Mouse (Mus musculus) forebrain, embryonic 12.5 days (tissue): ENCODE measurements around the gene Arhgef19. TPM values are rescaled to one million over a fixed set of nuclear protein-coding genes. Genes with fewer than 3 reads are reported as not detected.

Experiments
- ATAC-seq: fragments of 200-750 bp; cut with Nextera tagmentation; 2 replicates; pipeline ENCODE4 v1.8.0; 2017; ENCODE audit warnings: moderate TSS enrichment; ENCODE audit not compliant: low FRiP score
- H3K27ac ChIP-seq: fragments of 300-500 bp; sonication (generic); 2 replicates; pipeline ENCODE4 v1.5.1; 2016; ENCODE audit warnings: mild to moderate bottlenecking
- H3K27me3 ChIP-seq: fragments of 300-500 bp; sonication (generic); 2 replicates; pipeline ENCODE4 v1.6.1; 2016; ENCODE audit warnings: mild to moderate bottlenecking
- H3K36me3 ChIP-seq: fragments of 300-500 bp; sonication (generic); replicated peaks from 2 replicates; pipeline ENCODE4 v1.6.1; 2016; ENCODE audit warnings: mild to moderate bottlenecking
- H3K4me1 ChIP-seq: fragments of 300-500 bp; sonication (generic); 2 replicates; pipeline ENCODE4 v1.6.1; 2016
- H3K4me2 ChIP-seq: fragments of 300-500 bp; sonication (generic); 2 replicates; pipeline ENCODE4 v1.6.1; 2016; ENCODE audit warnings: mild to moderate bottlenecking, moderate library complexity
- H3K4me3 ChIP-seq: fragments of 300-500 bp; sonication (generic); replicated peaks from 2 replicates; pipeline ENCODE4 v1.5.1; 2016; ENCODE audit warnings: mild to moderate bottlenecking
- H3K9ac ChIP-seq: fragments of 300-500 bp; sonication (generic); 2 replicates; pipeline ENCODE4 v1.6.1; 2016; ENCODE audit warnings: mild to moderate bottlenecking
- H3K9me3 ChIP-seq: fragments of 300-500 bp; sonication (generic); 2 replicates; pipeline ENCODE4 v1.6.1; 2016
- WGBS: fragments of 180-500 bp; shearing (Covaris S2); methylation state at CpG from one replicate; pipeline ENCODE4 v1.1.7; 2016; 5-methylcytosine and 5-hydroxymethylcytosine counted together
- polyA plus RNA-seq: library from polyadenylated mRNA; unstranded; fragments of >200 nt; fragmentation: Nextera tagmentation; extraction: Ambion mirVana; gene quantifications from 2 replicates; pipeline ENCODE4 v1.2.1, GENCODE M21; 2016

Gene Arhgef19
- polyA plus RNA-seq, 1 experiment from 2014 or later = 1.9 TPM

DNA sequence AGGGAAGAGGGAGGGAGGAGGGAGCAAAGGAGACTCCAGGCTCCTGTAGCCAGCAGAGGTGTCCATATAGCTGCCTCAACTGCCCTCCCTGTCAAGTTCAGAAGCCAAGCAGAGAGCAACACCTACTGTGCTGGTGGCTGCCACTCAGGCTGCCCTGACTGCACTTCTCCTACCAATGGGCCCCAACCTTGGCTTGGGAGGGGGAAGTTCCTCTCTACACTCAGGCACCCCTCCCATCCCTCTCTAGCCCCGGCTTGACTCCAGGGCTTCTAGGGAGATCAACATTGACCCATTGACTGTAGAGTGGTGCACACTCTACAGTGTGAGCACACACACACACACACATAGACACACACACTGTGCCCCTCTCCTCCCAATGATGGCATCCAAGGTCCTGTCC is 42.3 kb downstream of the Arhgef19 start:
- Histone ChIP-seq H3K9me3 (no peaks in the 10 kb centered on the region), H3K27me3 (peaks cover 40% of the 10 kb centered on the region), H3K36me3 (no peaks in the 10 kb centered on the region), H3K4me2 (no peak overlapping the region), H3K27ac (no peak overlapping the region), H3K4me1 (peaks cover 32% of the 10 kb centered on the region), H3K9ac (no peak overlapping the region), H3K4me3 (no peak overlapping the region)
- WGBS = 71% methylated on average over 1 of the region's 1 CpGs
- no peak for ATAC-seq

DNA sequence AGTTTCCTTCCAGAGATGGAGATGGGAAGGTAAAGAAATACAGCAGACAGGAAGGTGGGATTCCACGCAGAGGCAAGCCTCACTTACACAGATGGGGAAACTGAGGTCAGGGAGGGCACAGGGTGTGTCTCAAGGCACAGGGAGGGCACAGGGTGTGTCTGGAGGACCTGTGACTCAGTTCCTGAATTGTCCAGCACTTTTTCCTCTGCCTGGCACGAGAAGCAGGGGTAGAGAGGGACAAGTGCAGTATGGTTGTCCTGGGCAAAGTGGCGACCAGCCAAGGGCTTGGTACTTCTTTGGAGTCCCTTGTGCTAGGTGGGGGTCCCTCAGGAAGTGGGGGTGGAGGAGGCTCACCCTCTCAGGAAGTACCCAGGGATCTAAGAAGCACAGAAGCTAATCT is 42.8 kb downstream of the Arhgef19 start:
- 67% methylated on average over 3 of the region's 3 CpGs for whole genome bisulfite sequencing
- no peaks in the 10 kb centered on the region for H3K9me3 ChIP-seq
- no peak overlapping the region for H3K4me2 ChIP-seq
- no peak overlapping the region for H3K9ac ChIP-seq
- ATAC-seq = no peak
- no peaks in the 10 kb centered on the region for H3K36me3 ChIP-seq
- no peak overlapping the region for H3K27ac ChIP-seq
- H3K4me1 ChIP-seq = peaks cover 37% of the 10 kb centered on the region
- peaks cover 45% of the 10 kb centered on the region for H3K27me3 ChIP-seq
- no peak overlapping the region for H3K4me3 ChIP-seq

DNA sequence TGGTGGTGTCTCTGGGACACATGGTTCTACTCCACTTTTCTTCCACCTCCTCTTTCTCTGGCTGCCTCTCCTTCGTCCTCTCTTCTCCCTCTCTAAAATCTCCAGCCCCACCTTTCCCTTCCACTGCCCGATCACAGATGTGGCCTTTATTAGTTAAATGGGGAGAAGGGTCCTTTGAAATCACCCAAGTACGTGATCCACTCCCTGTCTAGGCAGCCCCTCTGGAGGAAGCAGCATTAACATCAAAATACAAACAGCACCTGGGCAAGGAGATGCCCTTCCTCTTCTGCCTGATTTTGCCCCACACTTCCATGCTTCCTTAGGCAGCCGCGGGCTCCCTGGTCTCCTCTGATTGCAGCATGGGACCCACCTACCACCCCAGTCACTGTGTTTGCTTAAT is 43.3 kb downstream of the Arhgef19 start:
- WGBS = 55% methylated on average over 5 of the region's 5 CpGs
- H3K9ac ChIP-seq = no peak overlapping the region
- H3K4me3 ChIP-seq = no peak overlapping the region
- no peaks in the 10 kb centered on the region for H3K36me3 ChIP-seq
- H3K27me3 ChIP-seq = peaks cover 48% of the 10 kb centered on the region
- peaks cover 42% of the 10 kb centered on the region for H3K4me1 ChIP-seq
- ATAC-seq = no peak
- no peak overlapping the region for H3K27ac ChIP-seq
- H3K4me2 ChIP-seq = no peak overlapping the region
- no peaks in the 10 kb centered on the region for H3K9me3 ChIP-seq

DNA sequence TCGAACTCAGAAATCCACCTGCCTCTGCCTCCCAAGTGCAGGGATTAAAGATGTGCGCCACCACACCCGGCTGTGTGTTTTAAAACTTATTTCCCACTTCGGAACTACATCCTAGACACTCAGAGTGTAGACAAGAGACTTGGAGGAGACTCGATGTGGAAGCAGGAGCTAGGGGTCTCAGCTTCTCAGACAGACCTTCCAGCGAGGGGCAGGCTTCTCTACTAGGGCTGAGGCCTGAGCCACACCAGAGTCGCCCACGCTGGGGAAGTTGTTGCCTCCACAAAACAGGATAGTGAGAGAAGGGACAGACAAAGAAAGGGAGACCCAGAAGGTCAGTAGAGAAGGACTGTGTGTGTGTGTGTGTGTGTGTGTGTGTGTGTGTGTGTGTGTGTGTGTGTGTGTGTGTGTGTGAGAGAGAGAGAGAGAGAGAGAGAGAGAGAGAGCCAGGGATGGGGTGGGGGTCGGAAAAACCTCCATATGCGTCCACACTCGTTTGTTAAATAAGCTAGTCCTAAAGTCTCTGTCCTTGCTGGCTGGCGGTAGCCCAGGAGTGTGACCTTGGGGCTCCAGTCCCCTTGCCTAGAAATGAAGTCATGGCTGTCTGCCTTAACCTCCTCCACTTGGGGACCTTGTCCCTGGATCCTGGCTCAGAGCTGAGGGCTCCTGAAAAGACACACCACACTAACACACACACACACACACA is 44.0 kb downstream of the Arhgef19 start:
- Histone ChIP-seq H3K4me3 (no peak overlapping the region), H3K36me3 (no peaks in the 10 kb centered on the region), H3K27me3 (peaks cover 52% of the 10 kb centered on the region), H3K27ac (no peak overlapping the region), H3K9ac (no peak overlapping the region), H3K9me3 (no peaks in the 10 kb centered on the region), H3K4me1 (peaks cover 47% of the 10 kb centered on the region), H3K4me2 (no peak overlapping the region)
- no peak for ATAC-seq
- 62% methylated on average over 10 of the region's 12 CpGs for WGBS

DNA sequence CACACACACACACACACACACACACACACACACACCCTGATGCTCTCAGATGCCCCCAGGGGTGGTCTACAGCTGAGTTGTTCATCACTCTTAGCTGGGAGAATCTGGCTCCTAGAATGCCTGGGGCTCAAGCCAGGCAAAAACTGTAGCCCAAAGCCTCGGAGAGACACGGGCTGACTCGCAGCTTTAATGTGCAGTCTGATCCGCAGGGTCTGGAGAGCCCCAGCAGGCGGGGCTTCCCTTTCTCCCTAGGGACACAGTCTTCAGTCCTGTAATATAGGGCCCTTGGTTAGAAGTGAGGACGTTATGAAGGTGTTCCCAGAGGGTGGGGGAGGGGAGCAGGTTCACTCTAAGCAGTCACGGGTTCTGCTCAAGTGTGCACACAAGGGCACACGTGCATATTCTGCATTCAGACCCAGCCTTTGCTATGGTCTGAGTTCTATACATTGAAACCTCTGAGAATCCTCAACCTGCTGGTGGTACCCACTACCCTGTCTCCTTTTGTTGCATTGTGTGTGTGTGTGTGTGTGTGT is 44.6 kb downstream of the Arhgef19 start:
- Histone ChIP-seq H3K9me3 (no peaks in the 10 kb centered on the region), H3K27me3 (peaks cover 59% of the 10 kb centered on the region), H3K4me3 (no peak overlapping the region), H3K4me1 (peaks cover 44% of the 10 kb centered on the region), H3K27ac (no peak overlapping the region), H3K4me2 (no peak overlapping the region), H3K36me3 (no peaks in the 10 kb centered on the region), H3K9ac (no peak overlapping the region)
- 17% methylated on average over 8 of the region's 8 CpGs for WGBS
- ATAC-seq = no peak

DNA sequence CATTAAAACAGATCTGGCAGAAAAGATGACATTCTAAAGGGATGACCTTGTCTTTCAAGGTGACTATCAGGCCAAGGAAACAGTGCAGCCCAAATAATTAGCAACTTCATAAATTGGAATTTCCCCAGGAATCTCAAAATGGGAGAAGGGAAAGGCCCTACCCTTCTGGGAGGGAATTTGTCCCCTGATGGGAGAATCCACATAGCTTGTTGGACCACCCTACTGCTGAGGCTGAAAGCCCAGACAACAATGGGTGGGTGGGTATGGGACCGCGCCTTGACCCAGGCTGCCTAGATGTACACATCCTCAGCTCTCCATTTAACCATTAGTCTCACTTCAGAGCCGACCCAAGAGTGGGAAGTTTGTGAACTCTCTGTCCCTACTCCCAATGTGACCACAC is 45.2 kb downstream of the Arhgef19 start:
- Histone ChIP-seq H3K36me3 (no peaks in the 10 kb centered on the region), H3K4me2 (no peak overlapping the region), H3K27me3 (peaks cover 64% of the 10 kb centered on the region), H3K4me1 (peaks cover 39% of the 10 kb centered on the region), H3K4me3 (no peak overlapping the region), H3K9ac (no peak overlapping the region), H3K9me3 (no peaks in the 10 kb centered on the region), H3K27ac (no peak overlapping the region)
- ATAC-seq = no peak
- 74% methylated on average over 3 of the region's 3 CpGs for WGBS

DNA sequence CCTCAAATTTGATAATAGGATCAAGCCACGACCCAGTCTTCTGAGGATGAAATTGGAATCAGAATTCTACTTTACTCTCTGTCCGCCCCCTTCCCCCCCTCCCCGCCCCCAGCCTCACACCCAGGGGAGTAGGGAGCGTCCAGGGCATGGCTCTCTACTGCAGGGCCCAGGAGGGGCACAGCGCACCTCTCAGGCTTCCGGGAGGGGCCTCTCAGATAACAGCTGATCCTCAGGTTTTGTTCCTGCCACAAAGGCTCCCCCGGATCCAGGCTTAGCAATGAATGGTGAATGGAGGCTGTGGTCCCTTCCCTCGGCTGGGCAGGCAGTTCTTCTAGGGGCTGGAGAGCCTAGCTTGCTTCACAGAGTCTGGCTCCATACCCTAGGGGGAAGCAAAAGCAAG is 45.8 kb downstream of the Arhgef19 start:
- Histone ChIP-seq H3K9ac (no peak overlapping the region), H3K4me3 (no peak overlapping the region), H3K4me1 (peaks cover 38% of the 10 kb centered on the region), H3K27ac (no peak overlapping the region), H3K4me2 (no peak overlapping the region), H3K36me3 (no peaks in the 10 kb centered on the region), H3K9me3 (no peaks in the 10 kb centered on the region), H3K27me3 (peaks cover 69% of the 10 kb centered on the region)
- 9% methylated on average over 8 of the region's 8 CpGs for WGBS
- ATAC-seq = no peak

DNA sequence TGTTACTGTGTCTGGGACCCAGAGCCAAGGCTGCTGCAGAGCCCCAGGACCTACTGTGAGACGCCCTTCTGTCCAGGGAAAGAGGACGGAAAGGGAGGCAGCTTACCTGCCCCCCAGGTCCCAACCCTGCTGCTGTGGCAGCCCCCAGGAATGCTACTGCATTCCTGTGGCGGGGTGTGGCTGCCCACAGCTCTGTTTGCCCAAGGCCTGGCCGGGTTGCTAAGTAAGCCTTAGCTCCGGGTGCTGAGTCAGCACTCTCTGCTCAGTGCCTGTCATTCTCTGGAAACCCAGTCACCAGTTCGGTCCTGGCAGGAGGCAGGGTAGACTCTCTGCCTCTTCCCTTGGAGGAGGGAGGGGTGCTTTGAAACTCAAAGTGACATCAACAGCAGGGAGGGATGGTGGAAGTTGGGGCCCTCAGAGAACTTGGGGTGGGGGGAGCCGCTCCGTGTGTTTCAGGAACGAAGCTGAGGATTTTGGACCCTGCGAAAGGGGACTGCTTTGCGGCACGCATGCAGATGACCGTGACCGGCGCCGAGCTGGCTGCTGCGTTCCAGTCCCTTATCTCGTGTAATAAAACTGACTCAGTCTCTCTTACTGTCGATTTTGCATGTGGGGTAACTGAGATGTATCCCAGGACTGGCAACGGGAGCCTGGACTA is 47.7 kb downstream of the Arhgef19 start:
- 16% methylated on average over 20 of the region's 20 CpGs for WGBS
- Histone ChIP-seq H3K4me3 (no peak overlapping the region), H3K27ac (no peak overlapping the region), H3K36me3 (no peaks in the 10 kb centered on the region), H3K4me2 (no peak overlapping the region), H3K9me3 (no peaks in the 10 kb centered on the region), H3K4me1 (peaks cover 49% of the 10 kb centered on the region), H3K9ac (no peak overlapping the region), H3K27me3 (peaks cover 81% of the 10 kb centered on the region)
- ATAC-seq = no peak

DNA sequence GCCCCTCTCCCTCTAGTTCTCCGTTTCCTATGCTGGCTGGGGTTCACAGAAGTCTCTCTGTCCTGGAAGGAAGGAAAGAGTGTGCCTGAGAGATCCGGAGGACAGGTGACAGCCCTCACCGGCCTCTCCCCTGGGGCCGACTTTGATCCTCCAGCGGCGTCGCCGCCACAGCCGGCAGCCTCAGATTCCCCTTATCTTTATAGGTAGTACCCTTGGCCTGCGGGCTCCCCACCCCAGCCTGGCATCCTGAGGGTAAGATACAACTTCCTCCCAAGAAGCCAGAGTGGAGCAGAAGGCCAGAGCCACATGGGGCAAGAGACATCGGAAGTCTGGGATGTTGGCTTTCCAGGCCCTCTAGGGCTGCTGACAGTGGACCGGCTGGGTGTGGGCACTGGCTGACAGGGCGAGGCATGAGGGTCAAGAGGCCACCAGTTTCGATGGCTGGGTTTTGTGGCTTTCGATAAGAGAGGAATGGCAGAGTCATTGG is 48.3 kb downstream of the Arhgef19 start:
- Histone ChIP-seq H3K27me3 (peaks cover 83% of the 10 kb centered on the region), H3K9ac (no peak overlapping the region), H3K36me3 (no peaks in the 10 kb centered on the region), H3K27ac (no peak overlapping the region), H3K4me2 (no peak overlapping the region), H3K9me3 (no peaks in the 10 kb centered on the region), H3K4me1 (peaks cover 50% of the 10 kb centered on the region), H3K4me3 (no peak overlapping the region)
- no peak for ATAC-seq
- 19% methylated on average over 15 of the region's 15 CpGs for WGBS

DNA sequence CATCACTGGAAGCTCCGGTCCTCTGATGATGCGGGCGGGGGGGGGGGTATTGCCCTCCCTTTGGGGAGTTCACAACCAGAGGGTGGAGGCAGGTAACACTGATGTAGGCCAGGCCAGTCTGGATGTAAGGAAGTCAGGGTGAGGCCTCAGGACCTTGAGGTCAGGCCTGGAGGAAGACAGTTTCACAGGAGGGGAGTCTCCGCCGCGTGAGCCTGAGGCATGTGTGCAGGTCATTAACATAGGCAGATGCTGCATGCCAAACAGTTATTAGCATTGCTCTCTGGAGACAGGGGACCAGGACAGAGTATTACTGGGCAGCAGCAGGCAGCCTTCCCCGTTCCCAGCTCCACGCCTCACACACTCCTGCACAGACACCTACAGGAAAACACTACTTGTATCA is 48.9 kb downstream of the Arhgef19 start:
- H3K4me1 ChIP-seq = peaks cover 48% of the 10 kb centered on the region
- H3K36me3 ChIP-seq = no peaks in the 10 kb centered on the region
- peaks cover 88% of the 10 kb centered on the region for H3K27me3 ChIP-seq
- no peak overlapping the region for H3K9ac ChIP-seq
- WGBS = 61% methylated on average over 8 of the region's 8 CpGs
- H3K9me3 ChIP-seq = no peaks in the 10 kb centered on the region
- H3K4me3 ChIP-seq = no peak overlapping the region
- no peak for ATAC-seq
- H3K27ac ChIP-seq = no peak overlapping the region
- no peak overlapping the region for H3K4me2 ChIP-seq

DNA sequence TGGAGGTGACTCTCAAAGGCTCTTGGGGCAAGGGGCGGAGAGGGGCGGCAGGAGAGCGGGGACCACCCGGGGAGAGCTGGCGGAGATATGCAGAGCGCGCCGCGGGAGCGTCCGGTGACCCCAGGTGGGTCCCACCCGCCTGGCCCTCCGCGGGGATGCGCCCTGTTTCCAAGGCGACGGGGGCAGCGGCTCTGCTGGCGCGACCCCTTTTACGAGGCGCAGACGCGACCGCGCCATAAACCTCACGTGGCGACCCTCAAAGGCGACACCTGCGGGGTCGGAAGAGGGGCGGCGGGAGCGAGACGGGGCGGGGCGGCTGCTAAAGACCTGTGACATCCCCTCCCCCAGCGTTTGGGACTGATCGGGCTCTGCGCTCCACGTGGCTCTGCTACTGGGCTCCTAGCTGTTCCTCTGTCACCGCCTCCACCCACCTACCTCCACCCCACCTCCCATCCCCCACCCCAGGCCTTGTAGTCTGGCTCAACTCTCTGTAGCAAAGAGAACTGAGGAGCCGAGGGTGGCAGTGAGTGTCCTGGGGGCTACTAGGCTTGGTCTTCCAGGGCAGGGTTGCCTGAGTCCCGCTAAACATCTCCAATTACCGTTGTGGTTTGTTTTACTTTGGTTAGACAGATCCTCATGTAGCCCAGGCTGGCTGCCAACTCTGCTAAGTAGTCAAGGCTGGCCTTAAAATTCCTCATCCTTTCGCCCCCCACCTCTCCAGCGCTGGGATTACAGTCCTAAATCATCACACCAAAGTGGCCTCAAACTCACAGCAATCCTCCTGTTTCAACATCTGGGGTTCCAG is 52.5 kb downstream of the Arhgef19 start:
- Histone ChIP-seq H3K4me2 (peak overlapping the region; percentile 79), H3K4me1 (peaks cover 42% of the 10 kb centered on the region), H3K9me3 (no peaks in the 10 kb centered on the region), H3K27me3 (peaks cover 83% of the 10 kb centered on the region), H3K9ac (peak overlapping the region; percentile 49), H3K36me3 (no peaks in the 10 kb centered on the region), H3K4me3 (peak overlapping the region; percentile 40), H3K27ac (no peak overlapping the region)
- ATAC-seq = 0 out of 2 replicates have a peak, but pooled peaks have one; percentile 44
- 2% methylated on average over 47 of the region's 47 CpGs for WGBS

DNA sequence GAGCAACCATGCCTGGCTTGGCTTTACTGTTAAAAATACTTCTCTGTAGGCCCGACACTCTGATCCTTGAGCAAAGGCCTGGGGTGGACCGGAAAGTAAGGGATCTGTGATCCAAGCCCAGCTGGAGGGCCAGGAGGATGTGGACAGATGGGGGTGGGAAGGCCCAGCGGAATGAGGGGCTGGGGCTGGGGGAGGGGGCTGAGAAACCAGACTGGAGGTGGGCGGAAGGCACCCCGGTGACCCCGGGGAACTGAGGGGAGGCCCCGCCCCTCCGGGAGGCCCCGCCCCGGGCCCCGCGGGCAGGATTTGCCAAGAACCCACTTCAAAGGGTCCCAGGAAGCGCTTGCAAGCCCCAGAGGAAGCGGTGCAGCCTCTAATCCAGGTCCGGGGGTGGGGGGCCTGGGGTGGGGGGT is 56.5 kb downstream of the Arhgef19 start:
- peak overlapping the region; percentile 22 for H3K4me3 ChIP-seq
- no peak overlapping the region for H3K9ac ChIP-seq
- WGBS = 3% methylated on average over 15 of the region's 15 CpGs
- H3K27ac ChIP-seq = no peak overlapping the region
- peaks cover 80% of the 10 kb centered on the region for H3K27me3 ChIP-seq
- H3K4me1 ChIP-seq = peaks cover 25% of the 10 kb centered on the region
- H3K4me2 ChIP-seq = peak overlapping the region; percentile 40
- H3K9me3 ChIP-seq = no peaks in the 10 kb centered on the region
- ATAC-seq = no peak
- no peaks in the 10 kb centered on the region for H3K36me3 ChIP-seq
